Mouse (Mus musculus) regulatory T cell (primary cell): ENCODE measurements around the gene Creb5.

Experiments used
- in situ Hi-C: fragments of 300-600 bp; cut with MboI, MseI; formaldehyde crosslinking; loops from one replicate; pipeline ENCODE4 v1.15.1; 2025; ENCODE audit warnings: high pct_unique_total_duplicates

Creb5 gene

GRCm38 (mm10) chr6:53589746-53590145, 302.7 kb downstream of the Creb5 start:
- in situ Hi-C loops, result loop anchor here (10.0 kb wide), 1 partner anchor 1005 kb away; no protein-coding TSS in a partner anchor

- in situ Hi-C loops, result no loop called here
Observed at GRCm38 (mm10) chr6:53592230-53592629, 305.2 kb downstream of the Creb5 start.

- in situ Hi-C loops, result no loop called here
Observed at GRCm38 (mm10) chr6:53593603-53594002, 306.5 kb downstream of the Creb5 start.

- in situ Hi-C loops, result no loop called here
Observed at GRCm38 (mm10) chr6:53594316-53594715, 307.2 kb downstream of the Creb5 start.

GRCm38 (mm10) chr6:53596402-53596801, 309.3 kb downstream of the Creb5 start:
- in situ Hi-C loops, result no loop called here

GRCm38 (mm10) chr6:53603041-53603440, 316.0 kb downstream of the Creb5 start:
- in situ Hi-C loops, result no loop called here

GRCm38 (mm10) chr6:53603695-53604094, 316.6 kb downstream of the Creb5 start:
- in situ Hi-C loops, result no loop called here

GRCm38 (mm10) chr6:53604386-53604785, 317.3 kb downstream of the Creb5 start:
- in situ Hi-C loops, result no loop called here

GRCm38 (mm10) chr6:53605184-53605583, 318.1 kb downstream of the Creb5 start:
- in situ Hi-C loops, result no loop called here

- in situ Hi-C loops, result no loop called here
Observed at GRCm38 (mm10) chr6:53611451-53611945, 324.4 kb downstream of the Creb5 start.

GRCm38 (mm10) chr6:53612681-53613080, 325.6 kb downstream of the Creb5 start:
- in situ Hi-C loops, result no loop called here

- in situ Hi-C loops, result no loop called here
Observed at GRCm38 (mm10) chr6:53615440-53616211, 328.6 kb downstream of the Creb5 start.

- in situ Hi-C loops, result no loop called here
Observed at GRCm38 (mm10) chr6:53618164-53618563, 331.1 kb downstream of the Creb5 start.

GRCm38 (mm10) chr6:53619676-53620075, 332.6 kb downstream of the Creb5 start:
- in situ Hi-C loops, result no loop called here

GRCm38 (mm10) chr6:53621295-53621694, 334.2 kb downstream of the Creb5 start:
- in situ Hi-C loops, result no loop called here

GRCm38 (mm10) chr6:53624455-53625276, 337.6 kb downstream of the Creb5 start:
- in situ Hi-C loops, result no loop called here

- in situ Hi-C loops, result no loop called here
Observed at GRCm38 (mm10) chr6:53626044-53626443, 339.0 kb downstream of the Creb5 start.

GRCm38 (mm10) chr6:53628714-53629113, 341.6 kb downstream of the Creb5 start:
- in situ Hi-C loops, result no loop called here

GRCm38 (mm10) chr6:53635453-53635852, 348.4 kb downstream of the Creb5 start:
- in situ Hi-C loops, result no loop called here

GRCm38 (mm10) chr6:53637356-53638351, 350.6 kb downstream of the Creb5 start:
- in situ Hi-C loops, result no loop called here
